Mouse (Mus musculus): Measurements from ENCODE around the gene Cd79a. TPM values are rescaled to one million over a fixed set of nuclear protein-coding genes. Genes with fewer than 3 reads are reported as not detected.

Gene Cd79a
- total RNA-seq, 1 experiment, result 1.3 TPM

DNA sequence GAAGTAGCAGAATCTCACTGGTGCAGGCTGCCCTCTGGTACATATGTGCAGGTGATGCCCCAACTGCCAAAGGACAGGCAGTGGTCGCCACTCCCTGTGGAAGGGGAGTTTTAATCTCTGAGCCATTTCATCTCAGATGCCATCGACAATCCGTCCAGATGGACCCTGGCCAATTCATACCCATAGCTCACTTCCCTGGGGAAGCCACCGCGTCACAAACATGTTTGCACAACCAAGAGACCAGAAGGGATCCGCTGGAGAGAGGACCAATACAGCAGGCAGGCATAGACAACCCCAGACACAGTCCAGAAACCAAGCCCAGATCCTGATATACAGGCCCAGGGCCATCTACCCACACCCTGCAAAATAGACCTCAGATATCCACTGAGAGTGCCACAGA is 33.3 kb downstream of the Cd79a start:
- no peak overlapping the region for H3K27ac ChIP-seq (ENCODE audit: insufficient read depth, low read depth, low read length, poor library complexity, severe bottlenecking)
- H3K4me3 ChIP-seq (ENCODE audit: insufficient read depth in 1 of 2, low read depth in 1 of 2, low read length in 2 of 2, poor library complexity in 1 of 2, severe bottlenecking in 1 of 2), result no peak overlapping the region
- in situ Hi-C loops (cut with MboI; ENCODE audit: low sequenced_read_pairs in 2 of 2, unreplicated experiment in 2 of 2), result no loop called here
- no peak for TF ChIP-seq ZNF384 (IDR thresholded peaks at IDR 0.05; ENCODE audit: low read depth, low read length)
- TF ChIP-seq ZC3H11A (IDR thresholded peaks at IDR 0.05; ENCODE audit: borderline replicate concordance, low read depth, low read length), result no peak
- no peak for TF ChIP-seq CHD2 (IDR thresholded peaks at IDR 0.05; ENCODE audit: low read depth, low read length)
- no peak for TF ChIP-seq MAFK (IDR thresholded peaks at IDR 0.05; ENCODE audit: insufficient read depth, low read depth, low read length)
- TF ChIP-seq HCFC1 (IDR thresholded peaks at IDR 0.05; ENCODE audit: borderline replicate concordance, insufficient read depth, low read length), result no peak
- peaks cover 0 to 32% of the 10 kb centered on the region in 2 experiments; a peak in 1 of 4 replicates for H3K4me1 ChIP-seq (ENCODE audit: control insufficient read depth in 2 of 2, insufficient read depth in 2 of 2, low read length in 2 of 2, poor library complexity in 1 of 2)
- H3K9me3 ChIP-seq (ENCODE audit: control insufficient read depth, insufficient read depth, low read depth, low read length), result no peaks in the 10 kb centered on the region
- DNase-seq (ENCODE audit: low read depth, low spot score), result no peak
- peaks cover 11% of the 10 kb centered on the region for H3K36me3 ChIP-seq (ENCODE audit: control insufficient read depth, insufficient read depth, low read length, poor library complexity, severe bottlenecking)
- H3K9ac ChIP-seq (ENCODE audit: insufficient read depth, low read depth, low read length, poor library complexity, severe bottlenecking), result no peak overlapping the region

- Histone ChIP-seq H3K4me3 (ENCODE audit: insufficient read depth in 1 of 2, low read depth in 1 of 2, low read length in 2 of 2, poor library complexity in 1 of 2, severe bottlenecking in 1 of 2) (no peak overlapping the region), H3K9me3 (ENCODE audit: control insufficient read depth, insufficient read depth, low read depth, low read length) (no peaks in the 10 kb centered on the region), H3K4me1 (ENCODE audit: control insufficient read depth in 2 of 2, insufficient read depth in 2 of 2, low read length in 2 of 2, poor library complexity in 1 of 2) (peaks cover 0 to 32% of the 10 kb centered on the region in 2 experiments; a peak in 1 of 4 replicates), H3K27ac (ENCODE audit: insufficient read depth, low read depth, low read length, poor library complexity, severe bottlenecking) (no peak overlapping the region), H3K36me3 (ENCODE audit: control insufficient read depth, insufficient read depth, low read length, poor library complexity, severe bottlenecking) (peaks cover 3% of the 10 kb centered on the region; the same call in 1 of the 2 replicates), H3K9ac (ENCODE audit: insufficient read depth, low read depth, low read length, poor library complexity, severe bottlenecking) (no peak overlapping the region)
- DNase-seq (ENCODE audit: low read depth, low spot score), result no peak
- in situ Hi-C loops (cut with MboI; ENCODE audit: low sequenced_read_pairs in 2 of 2, unreplicated experiment in 2 of 2), result no loop called here
- TF ChIP-seq CHD2 (IDR thresholded peaks at IDR 0.05; ENCODE audit: low read depth, low read length) (no peak), HCFC1 (IDR thresholded peaks at IDR 0.05; ENCODE audit: borderline replicate concordance, insufficient read depth, low read length) (no peak), MAFK (IDR thresholded peaks at IDR 0.05; ENCODE audit: insufficient read depth, low read depth, low read length) (no peak), ZC3H11A (IDR thresholded peaks at IDR 0.05; ENCODE audit: borderline replicate concordance, low read depth, low read length) (no peak), ZNF384 (IDR thresholded peaks at IDR 0.05; ENCODE audit: low read depth, low read length) (no peak)
Measured at GRCm38 (mm10) chr7:24931651-24932050, 34.5 kb downstream of the Cd79a start.

DNA sequence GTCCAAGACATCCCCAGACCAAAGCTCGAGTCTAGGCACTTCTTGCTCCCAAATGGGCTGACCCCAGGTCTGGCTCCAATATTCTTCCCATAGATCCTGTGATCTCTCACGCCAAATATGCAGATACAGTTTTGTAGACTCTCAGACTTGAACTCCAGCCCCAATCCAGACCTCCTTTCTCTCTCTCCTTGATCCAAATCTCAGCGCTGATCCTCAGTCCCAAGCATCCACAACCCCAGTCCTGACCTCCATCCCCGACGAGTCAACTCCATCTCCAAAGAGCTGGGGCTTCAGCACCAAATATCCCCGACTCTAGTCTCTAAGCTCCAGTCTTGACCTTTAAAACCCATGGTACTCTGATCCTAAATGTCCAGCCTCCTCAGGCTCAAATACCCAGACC is 46.5 kb downstream of the Cd79a start:
- in situ Hi-C loops (cut with MboI; ENCODE audit: low sequenced_read_pairs in 2 of 2, unreplicated experiment in 2 of 2), result no loop called here
- H3K9ac ChIP-seq (ENCODE audit: insufficient read depth, low read depth, low read length, poor library complexity, severe bottlenecking), result no peak overlapping the region
- H3K9me3 ChIP-seq (ENCODE audit: control insufficient read depth, insufficient read depth, low read depth, low read length), result no peaks in the 10 kb centered on the region
- peaks cover 0 to 27% of the 10 kb centered on the region in 2 experiments; a peak in 1 of 4 replicates for H3K4me1 ChIP-seq (ENCODE audit: control insufficient read depth in 2 of 2, insufficient read depth in 2 of 2, low read length in 2 of 2, poor library complexity in 1 of 2)
- no peaks in the 10 kb centered on the region for H3K36me3 ChIP-seq (ENCODE audit: control insufficient read depth, insufficient read depth, low read length, poor library complexity, severe bottlenecking)
- no peak overlapping the region for H3K27ac ChIP-seq (ENCODE audit: insufficient read depth, low read depth, low read length, poor library complexity, severe bottlenecking)
- TF ChIP-seq HCFC1 (IDR thresholded peaks at IDR 0.05; ENCODE audit: borderline replicate concordance, insufficient read depth, low read length) (no peak), CHD2 (IDR thresholded peaks at IDR 0.05; ENCODE audit: low read depth, low read length) (no peak), ZC3H11A (IDR thresholded peaks at IDR 0.05; ENCODE audit: borderline replicate concordance, low read depth, low read length) (no peak), ZNF384 (IDR thresholded peaks at IDR 0.05; ENCODE audit: low read depth, low read length) (no peak), MAFK (IDR thresholded peaks at IDR 0.05; ENCODE audit: insufficient read depth, low read depth, low read length) (no peak)
- DNase-seq (ENCODE audit: low read depth, low spot score), result no peak
- H3K4me3 ChIP-seq (ENCODE audit: insufficient read depth in 1 of 2, low read depth in 1 of 2, low read length in 2 of 2, poor library complexity in 1 of 2, severe bottlenecking in 1 of 2), result peak overlapping the region in 1 of 2 experiments; percentile 27; a peak in 1 of 4 replicates

DNA sequence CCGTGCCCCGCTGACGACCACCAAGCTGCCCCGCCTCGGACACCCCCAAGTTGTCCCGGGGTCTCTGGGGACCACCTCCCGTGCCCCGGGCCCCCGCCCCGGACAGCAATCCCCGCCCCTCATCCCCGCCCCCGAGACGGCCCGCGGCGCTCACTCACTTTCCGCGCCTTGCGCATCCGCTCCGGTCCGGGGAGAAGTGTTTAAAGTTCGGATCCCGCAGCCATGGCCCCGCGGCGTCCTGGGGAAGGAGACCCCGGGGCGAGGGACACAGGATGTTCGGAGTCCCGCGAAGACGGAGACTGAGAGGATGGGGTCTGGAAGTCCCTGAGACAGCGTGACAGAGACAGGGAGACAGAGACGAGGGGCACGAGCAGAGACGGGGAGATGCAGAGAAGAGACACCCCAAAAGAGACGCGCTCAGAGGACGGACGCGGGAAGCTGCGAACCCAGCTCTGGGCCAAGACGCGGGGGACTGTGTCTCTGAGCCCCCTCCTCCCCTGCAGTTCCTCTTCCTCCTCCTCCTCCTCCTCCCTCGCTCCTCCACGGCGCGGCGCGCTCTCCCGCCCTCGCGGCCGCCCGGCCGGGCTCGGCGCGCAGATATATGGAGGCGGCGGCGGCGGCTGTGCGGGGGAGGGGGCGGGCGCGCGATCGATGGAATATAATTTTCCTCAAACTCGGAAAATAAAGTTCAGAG is 47.2 kb downstream of the Cd79a start, which contains the start of gene Gm4881:
Gene Gm4881 (minus strand): TSS at position 238 of the 694 bp plus-strand sequence.
- H3K9me3 ChIP-seq (ENCODE audit: control insufficient read depth, insufficient read depth, low read depth, low read length), result no peaks in the 10 kb centered on the region
- no peaks in the 10 kb centered on the region for H3K36me3 ChIP-seq (ENCODE audit: control insufficient read depth, insufficient read depth, low read length, poor library complexity, severe bottlenecking)
- no peak within 1 kb of the TSS for H3K9ac ChIP-seq (ENCODE audit: insufficient read depth, low read depth, low read length, poor library complexity, severe bottlenecking)
- H3K4me3 ChIP-seq (ENCODE audit: insufficient read depth in 1 of 2, low read depth in 1 of 2, low read length in 2 of 2, poor library complexity in 1 of 2, severe bottlenecking in 1 of 2), result peak within 1 kb of the TSS; percentile 27 to 60
- DNase-seq (ENCODE audit: low read depth, low spot score), result no peak
- peaks cover 0 to 28% of the 10 kb centered on the region in 2 experiments; a peak in 1 of 4 replicates for H3K4me1 ChIP-seq (ENCODE audit: control insufficient read depth in 2 of 2, insufficient read depth in 2 of 2, low read length in 2 of 2, poor library complexity in 1 of 2)
- TF ChIP-seq HCFC1 (IDR thresholded peaks at IDR 0.05; ENCODE audit: borderline replicate concordance, insufficient read depth, low read length) (no peak), ZC3H11A (IDR thresholded peaks at IDR 0.05; ENCODE audit: borderline replicate concordance, low read depth, low read length) (no peak), ZNF384 (IDR thresholded peaks at IDR 0.05; ENCODE audit: low read depth, low read length) (no peak), CHD2 (IDR thresholded peaks at IDR 0.05; ENCODE audit: low read depth, low read length) (no peak), MAFK (IDR thresholded peaks at IDR 0.05; ENCODE audit: insufficient read depth, low read depth, low read length) (no peak)
- in situ Hi-C loops (cut with MboI; ENCODE audit: low sequenced_read_pairs in 2 of 2, unreplicated experiment in 2 of 2), result no loop called here
- no peak within 1 kb of the TSS for H3K27ac ChIP-seq (ENCODE audit: insufficient read depth, low read depth, low read length, poor library complexity, severe bottlenecking)

Data from ES-E14 (cell line).